Mouse (Mus musculus) midbrain, postnatal 0 days (tissue): ENCODE results near the gene Nthl1. TPM values are rescaled to one million over a fixed set of nuclear protein-coding genes. Genes with fewer than 3 reads are reported as not detected.

ENCODE experiments used
- ATAC-seq: fragments of 200-750 bp; cut with Nextera tagmentation; 2 replicates; pipeline ENCODE4 v1.8.0; 2017; ENCODE audit warnings: moderate number of reproducible peaks, mild to moderate bottlenecking, moderate TSS enrichment, moderate library complexity; ENCODE audit not compliant: low FRiP score
- DNase-seq: peaks from one replicate; pipeline ENCODE4 v3.0.0-alpha.2; 2015; ENCODE audit warnings: low spot score
- H3K27ac ChIP-seq: fragments of 300-500 bp; sonication (generic); 2 replicates; pipeline ENCODE4 v1.5.1; 2014; ENCODE audit warnings: low read depth, mild to moderate bottlenecking, low read length, mixed read lengths
- H3K27me3 ChIP-seq: fragments of 300-500 bp; sonication (generic); 2 replicates; pipeline ENCODE4 v1.6.1; 2014; ENCODE audit warnings: low read length, control low read depth, mixed read lengths; ENCODE audit not compliant: insufficient read depth
- H3K36me3 ChIP-seq: fragments of 300-500 bp; sonication (generic); 2 replicates; pipeline ENCODE4 v1.6.1; 2014; ENCODE audit warnings: low read length, control low read depth, mixed read lengths; ENCODE audit not compliant: insufficient read depth
- H3K4me1 ChIP-seq: fragments of 300-500 bp; sonication (generic); 2 replicates; pipeline ENCODE4 v1.6.1; 2014; ENCODE audit warnings: mild to moderate bottlenecking, control low read depth, antibody characterized with exemption, low read length, mixed read lengths; ENCODE audit not compliant: insufficient read depth
- H3K4me2 ChIP-seq: fragments of 300-500 bp; sonication (generic); 2 replicates; pipeline ENCODE4 v1.6.1; 2014; ENCODE audit warnings: low read depth, mild to moderate bottlenecking, low read length, mixed read lengths; ENCODE audit not compliant: poor library complexity, severe bottlenecking
- H3K4me3 ChIP-seq: fragments of 300-500 bp; sonication (generic); 2 replicates; pipeline ENCODE4 v1.5.1; 2014; ENCODE audit warnings: low read depth, mild to moderate bottlenecking, low read length, moderate library complexity
- H3K9ac ChIP-seq: fragments of 300-500 bp; sonication (generic); replicated peaks from 2 replicates; pipeline ENCODE4 v1.6.1; 2014; ENCODE audit warnings: mild to moderate bottlenecking, low read length, moderate library complexity, mixed read lengths; ENCODE audit not compliant: poor library complexity, severe bottlenecking
- H3K9me3 ChIP-seq: fragments of 300-500 bp; sonication (generic); 2 replicates; pipeline ENCODE4 v1.6.1; 2016; ENCODE audit warnings: low read length, control low read depth
- CTCF ChIP-seq: IDR thresholded peaks from 2 replicates; pipeline ENCODE4 v1.5.1; 2016; ENCODE audit warnings: antibody characterized with exemption, mild to moderate bottlenecking
- WGBS: fragments of 180-500 bp; shearing (Covaris S2); extraction: QIAGEN DNeasy Blood & Tissue Kit; methylation state at CpG from one replicate; pipeline ENCODE4 v1.1.7; 2014; 5-methylcytosine and 5-hydroxymethylcytosine counted together
- polyA plus RNA-seq: library from polyadenylated mRNA; unstranded; fragments of >200 nt; fragmentation: Nextera tagmentation; extraction: Ambion mirVana; gene quantifications from 2 replicates; pipeline ENCODE4 v1.2.1, GENCODE M21; 2015
- total RNA-seq: library from RNA; depleted of rRNA; stranded (reverse); fragments of >200 nt; gene quantifications from 2 replicates; pipeline ENCODE4 v1.2.3, GENCODE M21; 2014

The Nthl1 gene
- total and polyA plus RNA-seq, 2 experiments from 2014 or later = 6.2 to 7.2 TPM

GRCm38 (mm10) chr17:24670246-24670844 is 37.9 kb downstream of the Nthl1 start:
- Histone ChIP-seq H3K9ac (peak overlapping the region; percentile 83), H3K36me3 (no peaks in the 10 kb centered on the region), H3K4me1 (peaks cover 15% of the 10 kb centered on the region; the same call in 1 of the 2 replicates), H3K4me2 (peak overlapping the region; percentile 69), H3K27ac (peak overlapping the region; percentile 82), H3K27me3 (no peaks in the 10 kb centered on the region), H3K9me3 (no peaks in the 10 kb centered on the region), H3K4me3 (peak overlapping the region; percentile 86)
- WGBS = 14% methylated on average over 8 of the region's 8 CpGs
- TF ChIP-seq CTCF = no peak
- ATAC-seq (no peak), DNase-seq (no peak)

GRCm38 (mm10) chr17:24671346-24671745 is 38.9 kb downstream of the Nthl1 start:
- Histone ChIP-seq H3K4me2 (peak overlapping the region; percentile 69), H3K9ac (no peak overlapping the region; the same call in 1 of the 2 replicates), H3K27ac (no peak overlapping the region), H3K4me3 (no peak overlapping the region), H3K4me1 (peaks cover 15% of the 10 kb centered on the region; the same call in 1 of the 2 replicates), H3K36me3 (no peaks in the 10 kb centered on the region), H3K9me3 (no peaks in the 10 kb centered on the region), H3K27me3 (no peaks in the 10 kb centered on the region)
- WGBS = 71% methylated on average over 5 of the region's 5 CpGs
- DNase-seq (no peak), ATAC-seq (no peak)
- no peak for TF ChIP-seq CTCF

GRCm38 (mm10) chr17:24672141-24672540 is 39.7 kb downstream of the Nthl1 start:
- H3K4me2 ChIP-seq = no peak overlapping the region
- H3K9ac ChIP-seq = 0 out of 2 replicates have a peak overlapping the region, but pooled peaks have one; percentile 36
- no peak for DNase-seq
- H3K27me3 ChIP-seq = no peaks in the 10 kb centered on the region
- H3K4me3 ChIP-seq = no peak overlapping the region
- 35% methylated on average over 5 of the region's 5 CpGs for WGBS
- H3K9me3 ChIP-seq = no peaks in the 10 kb centered on the region
- peaks cover 6% of the 10 kb centered on the region; the same call in 1 of the 2 replicates for H3K36me3 ChIP-seq
- H3K4me1 ChIP-seq = peaks cover 15% of the 10 kb centered on the region; the same call in 1 of the 2 replicates
- H3K27ac ChIP-seq = no peak overlapping the region
- TF ChIP-seq CTCF = no peak
- no peak for ATAC-seq

GRCm38 (mm10) chr17:24674277-24674676 is 41.8 kb downstream of the Nthl1 start:
- Histone ChIP-seq H3K4me2 (no peak overlapping the region), H3K27me3 (no peaks in the 10 kb centered on the region), H3K36me3 (peaks cover 27% of the 10 kb centered on the region), H3K27ac (no peak overlapping the region), H3K9ac (no peak overlapping the region), H3K9me3 (no peaks in the 10 kb centered on the region), H3K4me3 (no peak overlapping the region), H3K4me1 (peaks cover 15% of the 10 kb centered on the region; the same call in 1 of the 2 replicates)
- ATAC-seq = no peak
- 84% methylated on average over 7 of the region's 7 CpGs for WGBS
- no peak for TF ChIP-seq CTCF
- DNase-seq = no peak

- Histone ChIP-seq H3K36me3 (peaks cover 46% of the 10 kb centered on the region), H3K27ac (no peak overlapping the region), H3K9ac (no peak overlapping the region), H3K27me3 (no peaks in the 10 kb centered on the region), H3K4me2 (no peak overlapping the region), H3K9me3 (no peaks in the 10 kb centered on the region), H3K4me1 (peaks cover 10% of the 10 kb centered on the region; the same call in 1 of the 2 replicates), H3K4me3 (no peak overlapping the region)
- whole genome bisulfite sequencing = 53% methylated on average over 2 of the region's 2 CpGs
- TF ChIP-seq CTCF = peak; percentile 82
- ATAC-seq (no peak), DNase-seq (peak; percentile 71)
Measured at GRCm38 (mm10) chr17:24676187-24676586, 43.7 kb downstream of the Nthl1 start.

- DNase-seq (no peak), ATAC-seq (no peak)
- 0 out of 2 replicates have a peak, but pooled peaks cover 6% of the 10 kb centered on the region for H3K4me1 ChIP-seq
- no peaks in the 10 kb centered on the region for H3K9me3 ChIP-seq
- H3K9ac ChIP-seq = no peak overlapping the region
- H3K27me3 ChIP-seq = no peaks in the 10 kb centered on the region
- WGBS = 93% methylated on average over 5 of the region's 5 CpGs
- H3K36me3 ChIP-seq = peaks cover 52% of the 10 kb centered on the region
- H3K4me2 ChIP-seq = no peak overlapping the region
- H3K27ac ChIP-seq = no peak overlapping the region
- TF ChIP-seq CTCF = no peak
- no peak overlapping the region for H3K4me3 ChIP-seq
Measured at GRCm38 (mm10) chr17:24676877-24677276, 44.4 kb downstream of the Nthl1 start.
